Mouse (Mus musculus) midbrain, embryonic 13.5 days (tissue): Measurements from ENCODE around the gene Zcchc10. TPM values are rescaled to one million over a fixed set of nuclear protein-coding genes. Genes with fewer than 3 reads are reported as not detected.
"Not testable (repeated sequence)": the region's sequence is repeated elsewhere in the genome, so short reads cannot be mapped to it uniquely, and the experiment has no call there.

Experiments
- ATAC-seq: fragments of 200-750 bp; cut with Nextera tagmentation; 2 replicates; pipeline ENCODE4 v1.8.0; 2017; ENCODE audit warnings: mild to moderate bottlenecking, moderate TSS enrichment, moderate library complexity
- H3K27ac ChIP-seq: fragments of 300-500 bp; sonication (generic); 2 replicates; pipeline ENCODE4 v1.5.1; 2015; ENCODE audit warnings: inconsistent platforms, mild to moderate bottlenecking, moderate library complexity
- H3K27me3 ChIP-seq: fragments of 300-500 bp; sonication (generic); 2 replicates; pipeline ENCODE4 v1.6.1; 2015; ENCODE audit warnings: mild to moderate bottlenecking, inconsistent platforms
- H3K36me3 ChIP-seq: fragments of 300-500 bp; sonication (generic); 2 replicates; pipeline ENCODE4 v1.6.1; 2015; ENCODE audit warnings: mild to moderate bottlenecking, inconsistent platforms
- H3K4me1 ChIP-seq: fragments of 300-500 bp; sonication (generic); replicated peaks from 2 replicates; pipeline ENCODE4 v1.6.1; 2015; ENCODE audit warnings: inconsistent platforms
- H3K4me2 ChIP-seq: fragments of 300-500 bp; sonication (generic); replicated peaks from 2 replicates; pipeline ENCODE4 v1.6.1; 2015; ENCODE audit warnings: moderate library complexity, mild to moderate bottlenecking, inconsistent platforms
- H3K4me3 ChIP-seq: fragments of 300-500 bp; sonication (generic); replicated peaks from 2 replicates; pipeline ENCODE4 v1.5.1; 2015; ENCODE audit warnings: mild to moderate bottlenecking, inconsistent platforms
- H3K9ac ChIP-seq: fragments of 300-500 bp; sonication (generic); replicated peaks from 2 replicates; pipeline ENCODE4 v1.6.1; 2015; ENCODE audit warnings: mild to moderate bottlenecking, inconsistent platforms
- H3K9me3 ChIP-seq: fragments of 300-500 bp; sonication (generic); 2 replicates; pipeline ENCODE4 v1.6.1; 2016; ENCODE audit warnings: mild to moderate bottlenecking, inconsistent platforms
- WGBS: fragments of 180-500 bp; shearing (Covaris S2); methylation state at CpG from one replicate; pipeline ENCODE4 v1.1.7; 2015; 5-methylcytosine and 5-hydroxymethylcytosine counted together
- polyA plus RNA-seq: library from polyadenylated mRNA; unstranded; fragments of >200 nt; fragmentation: Nextera tagmentation; extraction: Ambion mirVana; gene quantifications from 2 replicates; pipeline ENCODE4 v1.2.1, GENCODE M21; 2015

The Zcchc10 gene
- polyA plus RNA-seq: 17.0 and 17.6 TPM in 2 replicates

- ATAC-seq: peak; percentile 95
- H3K27ac ChIP-seq: peak within 1 kb of the TSS; percentile 62
Measured at GRCm38 (mm10) chr11:53324512-53324968, at the start of gene Zcchc10. TSS of gene Zcchc10 (plus strand) at chr11:53324679.

GRCm38 (mm10) chr11:53275358-53275757 lies 49.1 kb upstream of the Zcchc10 start:
- H3K9me3 ChIP-seq: no peaks in the 10 kb centered on the region
- 100% methylated on average over 3 of the region's 3 CpGs for WGBS
- no peak overlapping the region for H3K27ac ChIP-seq
- no peak overlapping the region for H3K9ac ChIP-seq
- no peaks in the 10 kb centered on the region for H3K27me3 ChIP-seq
- H3K36me3 ChIP-seq: peaks cover 70% of the 10 kb centered on the region
- ATAC-seq: no peak
- H3K4me3 ChIP-seq: no peak overlapping the region
- no peak overlapping the region for H3K4me2 ChIP-seq
- H3K4me1 ChIP-seq: no peaks in the 10 kb centered on the region

More at GRCm38 (mm10) chr11:53324512-53324968, at the start of gene Zcchc10:
- no peaks in the 10 kb centered on the region for H3K27me3 ChIP-seq
- 1% methylated on average over 21 of the region's 21 CpGs for WGBS
- peaks cover 10% of the 10 kb centered on the region for H3K4me1 ChIP-seq
- peak within 1 kb of the TSS; percentile 76 for H3K4me2 ChIP-seq
- peak within 1 kb of the TSS; percentile 63 for H3K4me3 ChIP-seq
- peaks cover 18% of the 10 kb centered on the region for H3K36me3 ChIP-seq
- H3K9me3 ChIP-seq: no peaks in the 10 kb centered on the region
- peak within 1 kb of the TSS; percentile 74 for H3K9ac ChIP-seq

- Histone ChIP-seq H3K4me1 (no peaks in the 10 kb centered on the region), H3K36me3 (peaks cover 64% of the 10 kb centered on the region), H3K27me3 (no peaks in the 10 kb centered on the region), H3K27ac (no peak overlapping the region), H3K9ac (no peak overlapping the region), H3K9me3 (no peaks in the 10 kb centered on the region), H3K4me2 (no peak overlapping the region), H3K4me3 (no peak overlapping the region)
- ATAC-seq: no peak
- 96% methylated on average over 4 of the region's 4 CpGs for WGBS
Measured at GRCm38 (mm10) chr11:53278411-53278810, 46.1 kb upstream of the Zcchc10 start.

GRCm38 (mm10) chr11:53285885-53286284 lies 38.6 kb upstream of the Zcchc10 start:
- Histone ChIP-seq H3K4me3 (no peak overlapping the region), H3K9me3 (no peaks in the 10 kb centered on the region), H3K4me1 (no peaks in the 10 kb centered on the region), H3K4me2 (no peak overlapping the region), H3K36me3 (peaks cover 89% of the 10 kb centered on the region), H3K9ac (no peak overlapping the region), H3K27ac (no peak overlapping the region), H3K27me3 (no peaks in the 10 kb centered on the region)
- ATAC-seq: no peak
- 92% methylated on average over 6 of the region's 6 CpGs for WGBS

DNA sequence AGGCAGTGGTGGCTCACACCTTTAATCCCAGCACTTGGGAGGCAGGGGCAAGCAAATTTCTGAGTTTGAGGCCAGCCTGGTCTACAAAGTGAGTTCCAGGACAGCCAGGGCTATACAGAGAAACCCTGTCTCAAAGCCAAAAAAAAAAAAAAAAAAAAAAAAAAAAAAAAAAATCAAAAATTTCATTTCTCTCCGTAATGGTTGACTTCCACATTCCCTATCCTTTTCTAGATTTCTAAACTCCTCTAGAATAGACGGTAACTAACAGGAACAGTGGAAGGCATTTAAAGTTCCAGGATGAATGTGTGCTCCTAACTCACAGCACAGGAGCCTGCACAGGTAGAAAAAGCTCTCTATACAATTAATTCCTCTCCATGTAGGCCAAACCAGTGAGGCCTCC lies 34.3 kb upstream of the Zcchc10 start:
- not testable (repeated sequence) for H3K4me1 ChIP-seq, ATAC-seq, H3K9ac ChIP-seq, H3K27me3 ChIP-seq, H3K9me3 ChIP-seq, H3K4me2 ChIP-seq, H3K27ac ChIP-seq, H3K4me3 ChIP-seq
- WGBS: 99% methylated on average over 2 of the region's 2 CpGs
- peaks cover 69% of the 10 kb centered on the region for H3K36me3 ChIP-seq

DNA sequence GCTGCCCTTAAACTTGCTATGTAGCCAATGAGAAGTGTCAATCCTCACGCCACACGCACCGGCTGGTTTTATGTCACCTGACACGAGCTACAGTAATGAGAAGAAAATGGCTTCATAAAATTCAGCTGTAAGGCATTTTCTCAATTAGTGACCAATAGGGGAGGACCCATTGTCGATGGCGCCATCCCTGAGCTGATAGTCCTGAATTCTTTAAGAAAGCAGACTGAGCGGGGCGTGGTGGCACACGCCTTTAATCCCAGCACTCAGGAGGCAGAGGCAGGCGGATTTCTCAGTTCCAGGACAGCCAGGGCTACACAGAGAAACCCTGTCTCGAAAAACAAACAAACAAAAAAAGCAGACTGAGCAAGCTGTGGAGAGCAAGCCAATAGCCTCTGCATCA lies 33.6 kb upstream of the Zcchc10 start:
- Histone ChIP-seq H3K4me1 (peaks cover 10% of the 10 kb centered on the region; the same call in 1 of the 2 replicates), H3K36me3 (peaks cover 63% of the 10 kb centered on the region), H3K27me3 (no peaks in the 10 kb centered on the region), H3K27ac (no peak overlapping the region), H3K4me2 (no peak overlapping the region), H3K4me3 (no peak overlapping the region), H3K9ac (no peak overlapping the region), H3K9me3 (no peaks in the 10 kb centered on the region)
- ATAC-seq: no peak
- WGBS: 91% methylated on average over 11 of the region's 11 CpGs

DNA sequence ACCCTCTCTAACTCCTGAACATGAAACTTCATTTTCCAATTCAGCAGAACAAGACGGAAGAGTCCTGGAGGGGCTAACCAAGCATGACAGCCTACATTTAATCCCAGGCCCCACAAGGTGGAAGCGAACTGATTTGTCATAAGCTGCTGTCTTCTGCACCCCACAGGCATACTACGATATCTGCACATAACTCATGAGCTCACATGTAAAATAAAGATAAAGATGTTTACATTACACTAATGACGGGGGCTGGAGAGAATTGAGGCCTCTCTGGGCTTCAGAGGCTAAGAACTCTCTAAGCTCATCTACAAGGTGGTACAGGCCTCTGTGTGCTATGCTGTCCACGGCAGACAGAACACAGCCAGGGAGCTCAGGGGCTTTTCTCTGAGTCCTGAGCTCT lies 30.0 kb upstream of the Zcchc10 start:
- Histone ChIP-seq H3K27me3 (no peaks in the 10 kb centered on the region), H3K27ac (no peak overlapping the region), H3K36me3 (peaks cover 29% of the 10 kb centered on the region), H3K4me2 (no peak overlapping the region), H3K4me1 (peaks cover 34% of the 10 kb centered on the region), H3K9ac (no peak overlapping the region), H3K9me3 (no peaks in the 10 kb centered on the region), H3K4me3 (no peak overlapping the region)
- no peak for ATAC-seq
- WGBS: 83% methylated on average over 5 of the region's 5 CpGs

GRCm38 (mm10) chr11:53296880-53297279 lies 27.6 kb upstream of the Zcchc10 start:
- Histone ChIP-seq H3K4me1 (peaks cover 43% of the 10 kb centered on the region), H3K27me3 (no peaks in the 10 kb centered on the region), H3K9ac (no peak overlapping the region), H3K27ac (no peak overlapping the region), H3K9me3 (no peaks in the 10 kb centered on the region), H3K36me3 (peaks cover 9% of the 10 kb centered on the region), H3K4me2 (no peak overlapping the region), H3K4me3 (no peak overlapping the region)
- ATAC-seq: no peak
- 85% methylated on average over 4 of the region's 4 CpGs for WGBS

- no peak for ATAC-seq
- Histone ChIP-seq H3K36me3 (peaks cover 2% of the 10 kb centered on the region; the same call in 1 of the 2 replicates), H3K27ac (no peak overlapping the region), H3K4me2 (peak overlapping the region; percentile 85), H3K27me3 (no peaks in the 10 kb centered on the region), H3K9me3 (no peaks in the 10 kb centered on the region), H3K4me1 (peaks cover 43% of the 10 kb centered on the region), H3K4me3 (peak overlapping the region; percentile 99), H3K9ac (peak overlapping the region; percentile 99)
- WGBS: 89% methylated on average over 7 of the region's 7 CpGs
Measured at GRCm38 (mm10) chr11:53297947-53298860, 26.3 kb upstream of the Zcchc10 start.

DNA sequence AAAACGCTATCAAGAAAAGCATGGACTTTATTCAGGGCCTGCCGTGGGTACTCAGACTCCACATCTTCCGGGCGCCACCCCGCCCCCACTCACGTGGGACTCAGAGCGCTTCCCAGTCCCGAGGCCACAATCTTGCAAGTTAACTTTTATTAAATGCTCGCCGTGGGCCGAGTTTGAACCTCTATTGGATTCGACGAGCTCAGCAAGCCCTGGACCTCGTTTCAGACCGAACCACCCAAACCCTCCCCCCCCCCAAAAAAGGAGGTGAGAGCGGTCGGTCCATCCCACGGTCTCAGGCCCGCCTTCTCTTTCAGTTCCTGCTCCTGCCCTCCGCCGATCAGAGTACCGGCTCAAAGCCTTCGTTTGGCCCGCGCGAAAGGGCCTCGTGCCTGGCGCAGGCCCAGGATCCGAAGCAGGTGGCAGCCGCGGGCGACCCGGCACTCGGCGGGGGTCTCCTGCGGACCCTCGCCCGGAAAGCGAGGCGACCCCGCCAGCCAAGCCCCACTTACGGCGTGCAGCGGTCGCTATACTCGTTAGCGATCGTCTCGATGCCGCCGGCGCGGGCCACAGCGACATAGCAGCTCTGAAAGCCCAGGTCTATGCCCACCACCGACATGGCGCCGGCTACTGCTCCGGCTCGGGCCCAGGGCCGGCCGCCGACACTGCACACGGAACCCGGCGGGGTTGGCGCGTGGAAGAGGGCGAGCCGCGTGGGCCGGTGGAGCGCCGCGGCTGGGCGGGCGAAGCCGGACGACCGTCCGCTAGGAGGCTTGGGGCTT lies 24.7 kb upstream of the Zcchc10 start:
- H3K36me3 ChIP-seq: peaks cover 2% of the 10 kb centered on the region; the same call in 1 of the 2 replicates
- peak; percentile 83; the same call in 1 of the 2 replicates for ATAC-seq
- peak overlapping the region; percentile 85 for H3K4me2 ChIP-seq
- WGBS: under 1% methylated on average over 78 of the region's 80 CpGs
- H3K4me1 ChIP-seq: peaks cover 39% of the 10 kb centered on the region
- H3K27ac ChIP-seq: peak overlapping the region; percentile 96
- peak overlapping the region; percentile 99 for H3K4me3 ChIP-seq
- no peaks in the 10 kb centered on the region for H3K9me3 ChIP-seq
- peak overlapping the region; percentile 99 for H3K9ac ChIP-seq
- no peaks in the 10 kb centered on the region for H3K27me3 ChIP-seq

GRCm38 (mm10) chr11:53300330-53301166 lies 23.9 kb upstream of the Zcchc10 start, which contains the start of gene Hspa4:
TSS of gene Hspa4 (minus strand) at chr11:53300457.
- Histone ChIP-seq H3K4me1 (peaks cover 33% of the 10 kb centered on the region), H3K27me3 (no peaks in the 10 kb centered on the region), H3K9ac (peak within 1 kb of the TSS; percentile 99), H3K4me3 (peak within 1 kb of the TSS; percentile 99), H3K27ac (peak within 1 kb of the TSS; percentile 96), H3K9me3 (no peaks in the 10 kb centered on the region), H3K36me3 (peaks cover 2% of the 10 kb centered on the region; the same call in 1 of the 2 replicates), H3K4me2 (peak within 1 kb of the TSS; percentile 85)
- ATAC-seq: peak; percentile 98
- WGBS: under 1% methylated on average over 58 of the region's 58 CpGs
